Mouse (Mus musculus) forebrain, postnatal 0 days (tissue): Measurements from ENCODE around the gene Cdc25b. TPM values are rescaled to one million over a fixed set of nuclear protein-coding genes. Genes with fewer than 3 reads are reported as not detected.
"Not testable (repeated sequence)": the region's sequence is repeated elsewhere in the genome, so short reads cannot be mapped to it uniquely, and the experiment has no call there.

Experiments used
- ATAC-seq: fragments of 200-750 bp; cut with Nextera tagmentation; 2 replicates; pipeline ENCODE4 v1.8.0; 2017; ENCODE audit warnings: mild to moderate bottlenecking, moderate library complexity
- DNase-seq: peaks from one replicate; pipeline ENCODE4 v3.0.0-alpha.2; 2015
- H3K27ac ChIP-seq: fragments of 300-500 bp; sonication (generic); 2 replicates; pipeline ENCODE4 v1.5.1; 2014; ENCODE audit warnings: low read depth, mild to moderate bottlenecking, antibody characterized with exemption, low read length, moderate library complexity, mixed read lengths
- H3K27me3 ChIP-seq: fragments of 300-500 bp; sonication (generic); 2 replicates; pipeline ENCODE4 v1.6.1; 2014; ENCODE audit warnings: mild to moderate bottlenecking, low read length, mixed read lengths; ENCODE audit not compliant: insufficient read depth
- H3K36me3 ChIP-seq: fragments of 300-500 bp; sonication (generic); 2 replicates; pipeline ENCODE4 v1.6.1; 2014; ENCODE audit warnings: mild to moderate bottlenecking, moderate library complexity; ENCODE audit not compliant: insufficient read depth
- H3K4me1 ChIP-seq: fragments of 300-500 bp; sonication (generic); 2 replicates; pipeline ENCODE4 v1.6.1; 2014; ENCODE audit warnings: antibody characterized with exemption; ENCODE audit not compliant: insufficient read depth
- H3K4me2 ChIP-seq: fragments of 300-500 bp; sonication (generic); 2 replicates; pipeline ENCODE4 v1.6.1; 2014; ENCODE audit warnings: low read depth, mild to moderate bottlenecking, moderate library complexity
- H3K4me3 ChIP-seq: fragments of 300-500 bp; sonication (generic); 2 replicates; pipeline ENCODE4 v1.5.1; 2014; ENCODE audit warnings: low read depth, low read length, mixed read lengths
- H3K9ac ChIP-seq: fragments of 300-500 bp; sonication (generic); 2 replicates; pipeline ENCODE4 v1.6.1; 2014; ENCODE audit warnings: mild to moderate bottlenecking
- H3K9me3 ChIP-seq: fragments of 300-500 bp; sonication (generic); 2 replicates; pipeline ENCODE4 v1.6.1; 2016; ENCODE audit warnings: low read length
- CTCF ChIP-seq: sonication (generic); IDR thresholded peaks from 2 replicates; pipeline ENCODE4 v1.5.1; 2016; ENCODE audit warnings: antibody characterized with exemption, control low read depth, low read depth
- WGBS: fragments of 180-500 bp; shearing (Covaris S2); extraction: QIAGEN DNeasy Blood & Tissue Kit; methylation state at CpG from one replicate; pipeline ENCODE4 v1.1.7; 2014; 5-methylcytosine and 5-hydroxymethylcytosine counted together
- polyA plus RNA-seq: library from polyadenylated mRNA; unstranded; fragments of >200 nt; fragmentation: Nextera tagmentation; extraction: Ambion mirVana; gene quantifications from 2 replicates; pipeline ENCODE4 v1.2.1, GENCODE M21; 2015
- total RNA-seq: library from RNA; depleted of rRNA; stranded (reverse); fragments of >200 nt; gene quantifications from 2 replicates; pipeline ENCODE4 v1.2.3, GENCODE M21; 2014

Cdc25b gene
- total and polyA plus RNA-seq, 2 experiments from 2014 or later: 11.7 to 15.2 TPM

DNA sequence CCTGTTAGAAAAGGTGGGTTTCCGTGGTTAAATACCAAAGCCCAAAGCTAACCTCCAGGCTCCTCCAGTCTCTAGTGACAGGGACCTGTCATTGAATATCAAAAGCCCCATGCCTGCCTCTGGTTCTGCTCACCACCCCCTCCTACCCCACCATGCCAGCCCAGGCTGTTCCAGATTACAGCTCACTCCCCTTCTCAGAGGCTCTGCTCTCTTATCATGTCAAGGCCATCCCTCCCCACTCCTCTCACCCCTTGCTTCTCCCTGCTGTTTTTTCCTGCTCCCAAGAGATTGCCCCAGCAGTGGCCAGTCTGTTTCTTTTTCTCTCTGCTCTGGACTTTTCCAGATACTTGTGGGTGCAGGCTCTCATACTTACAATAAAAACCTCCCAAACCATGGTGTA is 36.8 kb downstream of the Cdc25b start:
- 78% methylated on average over 1 of the region's 1 CpGs for WGBS
- no peak for ATAC-seq
- no peak for DNase-seq

GRCm38 (mm10) chr2:131225178-131225577 is 38.4 kb downstream of the Cdc25b start:
- H3K36me3 ChIP-seq: no peaks in the 10 kb centered on the region
- H3K4me3 ChIP-seq: no peak overlapping the region
- no peaks in the 10 kb centered on the region for H3K4me1 ChIP-seq
- WGBS: 83% methylated on average over 6 of the region's 6 CpGs
- no peaks in the 10 kb centered on the region for H3K27me3 ChIP-seq
- H3K9me3 ChIP-seq: no peaks in the 10 kb centered on the region
- no peak for DNase-seq
- H3K27ac ChIP-seq: no peak overlapping the region
- ATAC-seq: no peak
- no peak overlapping the region for H3K9ac ChIP-seq
- TF ChIP-seq CTCF: no peak
- H3K4me2 ChIP-seq: no peak overlapping the region

More for the DNA sequence above, 36.8 kb downstream of the Cdc25b start:
- H3K9me3 ChIP-seq: no peaks in the 10 kb centered on the region
- no peaks in the 10 kb centered on the region for H3K36me3 ChIP-seq
- no peak overlapping the region for H3K27ac ChIP-seq
- TF ChIP-seq CTCF: no peak
- no peaks in the 10 kb centered on the region for H3K27me3 ChIP-seq
- no peaks in the 10 kb centered on the region for H3K4me1 ChIP-seq
- H3K4me2 ChIP-seq: no peak overlapping the region
- no peak overlapping the region for H3K4me3 ChIP-seq
- H3K9ac ChIP-seq: no peak overlapping the region

DNA sequence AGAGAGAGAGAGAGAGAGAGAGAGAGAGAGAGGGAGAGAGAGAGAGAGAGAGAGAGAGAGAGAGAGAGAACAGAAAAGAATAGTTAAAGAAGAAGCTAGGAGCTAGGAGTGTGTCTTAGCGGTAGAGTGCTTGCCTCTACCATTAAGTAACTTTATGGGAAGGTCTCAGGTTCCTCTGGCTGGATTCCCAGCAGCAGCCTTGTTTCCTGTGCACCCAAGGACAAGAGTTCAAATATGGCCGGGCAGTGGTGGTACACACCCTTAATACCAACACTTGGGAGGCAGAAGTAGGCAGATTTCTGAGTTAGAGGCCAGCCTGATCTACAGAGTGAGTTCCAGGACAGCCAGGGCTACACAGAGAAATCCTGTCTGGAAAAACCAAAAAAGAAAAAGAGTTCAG is 39.9 kb downstream of the Cdc25b start:
- not testable (repeated sequence) for DNase-seq, ATAC-seq, H3K36me3 ChIP-seq, H3K4me3 ChIP-seq, H3K9ac ChIP-seq, H3K4me1 ChIP-seq, H3K4me2 ChIP-seq, H3K9me3 ChIP-seq, H3K27ac ChIP-seq, H3K27me3 ChIP-seq
- WGBS: 88% methylated on average over 2 of the region's 2 CpGs

- no peaks in the 10 kb centered on the region for H3K36me3 ChIP-seq
- no peak overlapping the region for H3K4me2 ChIP-seq
- no peak for TF ChIP-seq CTCF
- DNase-seq (no peak), ATAC-seq (no peak)
- no peak overlapping the region for H3K9ac ChIP-seq
- H3K9me3 ChIP-seq: no peaks in the 10 kb centered on the region
- H3K27ac ChIP-seq: no peak overlapping the region
- H3K4me1 ChIP-seq: no peaks in the 10 kb centered on the region
- no peak overlapping the region for H3K4me3 ChIP-seq
- WGBS: 89% methylated on average over 3 of the region's 3 CpGs
- no peaks in the 10 kb centered on the region for H3K27me3 ChIP-seq
Observed at GRCm38 (mm10) chr2:131227243-131227642, 40.5 kb downstream of the Cdc25b start.

- no peak for TF ChIP-seq CTCF
- Histone ChIP-seq H3K9me3 (no peaks in the 10 kb centered on the region), H3K4me2 (no peak overlapping the region), H3K4me3 (no peak overlapping the region), H3K27me3 (no peaks in the 10 kb centered on the region), H3K27ac (no peak overlapping the region), H3K9ac (no peak overlapping the region), H3K4me1 (peaks cover 9% of the 10 kb centered on the region; the same call in 1 of the 2 replicates), H3K36me3 (no peaks in the 10 kb centered on the region)
- ATAC-seq: no peak
- 89% methylated on average over 2 of the region's 2 CpGs for WGBS
- DNase-seq: no peak
Observed at GRCm38 (mm10) chr2:131232558-131232957, 45.8 kb downstream of the Cdc25b start.

DNA sequence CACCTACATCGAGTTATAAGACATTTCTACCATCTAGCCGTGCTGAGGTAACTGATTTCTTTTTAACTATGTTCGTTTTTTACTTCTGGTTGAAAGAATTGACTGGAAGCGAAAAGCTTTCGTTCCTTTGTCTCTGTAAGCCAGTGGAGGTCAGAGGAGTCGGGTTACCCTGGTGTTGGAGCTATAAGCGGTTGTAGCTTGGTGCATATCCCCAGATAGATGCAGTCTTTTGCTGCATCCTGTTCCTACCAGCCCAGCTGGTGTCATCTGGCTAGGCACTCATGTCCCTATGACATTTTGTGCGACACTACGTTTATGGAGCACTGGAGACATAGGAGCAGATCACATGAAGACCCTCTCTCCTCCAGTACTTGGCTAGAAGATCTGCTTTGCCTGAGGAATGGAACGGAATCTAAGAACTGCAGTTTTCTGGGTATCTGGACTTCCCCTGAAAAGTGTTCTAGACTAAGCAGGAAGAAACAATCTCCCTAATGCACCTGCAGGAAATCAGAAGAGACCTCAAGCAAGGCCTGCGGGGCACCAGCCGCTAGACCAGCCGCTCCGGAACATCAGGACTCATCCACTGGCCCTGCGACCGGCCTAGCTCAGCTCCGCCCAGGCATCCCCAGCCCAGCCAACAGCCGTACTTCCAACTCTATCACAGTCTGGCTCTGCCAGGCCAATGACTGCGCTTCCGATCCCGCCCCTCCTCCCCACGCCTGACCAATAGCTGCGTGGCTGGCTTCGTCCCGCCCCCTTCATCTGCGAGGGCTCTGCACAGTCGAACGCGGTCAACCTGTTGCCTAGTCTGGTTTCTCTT is 46.8 kb downstream of the Cdc25b start, which contains the start of gene Mavs:
Mavs (plus strand) TSS at position 757 of the 820 bp plus-strand sequence.
- ATAC-seq: peak; percentile 100
- Histone ChIP-seq H3K9ac (peak within 1 kb of the TSS; percentile 45), H3K36me3 (no peaks in the 10 kb centered on the region), H3K4me1 (peaks cover 9% of the 10 kb centered on the region; the same call in 1 of the 2 replicates), H3K4me3 (peak within 1 kb of the TSS; percentile 40), H3K9me3 (no peaks in the 10 kb centered on the region), H3K4me2 (peak within 1 kb of the TSS; percentile 82), H3K27me3 (no peaks in the 10 kb centered on the region), H3K27ac (peak within 1 kb of the TSS; percentile 45; the same call in 1 of the 2 replicates)
- 8% methylated on average over 29 of the region's 29 CpGs for WGBS
- TF ChIP-seq CTCF: no peak
- peak; percentile 93 for DNase-seq

- ATAC-seq (no peak), DNase-seq (no peak)
- H3K27me3 ChIP-seq: no peaks in the 10 kb centered on the region
- no peaks in the 10 kb centered on the region for H3K9me3 ChIP-seq
- H3K4me3 ChIP-seq: peak overlapping the region; percentile 40
- H3K27ac ChIP-seq: no peak overlapping the region
- H3K4me2 ChIP-seq: peak overlapping the region; percentile 82
- TF ChIP-seq CTCF: no peak
- 11% methylated on average over 28 of the region's 28 CpGs for WGBS
- H3K9ac ChIP-seq: peak overlapping the region; percentile 45
- H3K36me3 ChIP-seq: no peaks in the 10 kb centered on the region
- peaks cover 9% of the 10 kb centered on the region; the same call in 1 of the 2 replicates for H3K4me1 ChIP-seq
Observed at GRCm38 (mm10) chr2:131234127-131234650, 47.4 kb downstream of the Cdc25b start.
